Mouse (Mus musculus): ENCODE measurements around the gene Lrrc32. TPM values are rescaled to one million over a fixed set of nuclear protein-coding genes. Genes with fewer than 3 reads are reported as not detected.
A peak's percentile ranks its signal among the peaks of the same experiment; 100 is the strongest.

Gene Lrrc32
- polyA plus RNA-seq, 1 experiment from 2014 or later = 2.3 TPM

DNA sequence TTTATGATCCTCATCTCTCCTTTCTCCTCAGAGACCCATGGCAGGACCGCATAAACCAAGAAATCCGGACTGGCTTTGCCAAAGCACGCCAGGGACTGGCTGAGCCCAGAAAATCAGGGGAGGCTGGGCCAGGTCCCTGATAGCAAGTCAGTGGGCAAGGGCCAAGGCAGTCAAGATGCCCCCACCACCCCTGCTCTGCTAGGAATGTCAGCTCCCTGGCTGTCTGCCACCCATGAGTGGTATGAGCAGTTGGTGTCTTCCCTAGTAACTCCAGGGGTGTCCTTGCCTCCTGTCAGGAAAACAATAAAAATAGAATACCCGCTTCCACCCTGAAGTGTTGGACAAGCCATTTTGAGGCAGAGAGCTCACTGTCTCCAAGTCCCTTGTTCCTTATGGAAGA lies 11.9 kb upstream of the Lrrc32 start:
- Histone ChIP-seq H3K4me1 (replicated peaks) (peaks cover 4% of the 10 kb centered on the region; the same call in 1 of the 2 replicates), H3K9ac (replicated peaks) (no peak overlapping the region), H3K36me3 (no peaks in the 10 kb centered on the region), H3K9me3 (no peaks in the 10 kb centered on the region), H3K27me3 (peaks cover 15% of the 10 kb centered on the region), H3K4me2 (no peak overlapping the region), H3K4me3 (replicated peaks) (no peak overlapping the region), H3K27ac (no peak overlapping the region)
- WGBS = 76% methylated on average over 4 of the region's 4 CpGs
- ATAC-seq (ENCODE audit: insufficient number of reproducible peaks, insufficient read depth, low FRiP score, low TSS enrichment, low read depth) = no peak

- Histone ChIP-seq H3K4me3 (replicated peaks) (no peak overlapping the region), H3K27me3 (peaks cover 15% of the 10 kb centered on the region), H3K4me1 (replicated peaks) (peaks cover 14% of the 10 kb centered on the region; the same call in 1 of the 2 replicates), H3K9ac (replicated peaks) (no peak overlapping the region), H3K27ac (no peak overlapping the region), H3K36me3 (no peaks in the 10 kb centered on the region), H3K9me3 (no peaks in the 10 kb centered on the region), H3K4me2 (no peak overlapping the region)
- WGBS = 90% methylated on average over 1 of the region's 1 CpGs
- no peak for ATAC-seq (ENCODE audit: insufficient number of reproducible peaks, insufficient read depth, low FRiP score, low TSS enrichment, low read depth)
These were observed 8.6 kb upstream of the Lrrc32 start for GRCm38 (mm10) chr7:98480481-98480880.

DNA sequence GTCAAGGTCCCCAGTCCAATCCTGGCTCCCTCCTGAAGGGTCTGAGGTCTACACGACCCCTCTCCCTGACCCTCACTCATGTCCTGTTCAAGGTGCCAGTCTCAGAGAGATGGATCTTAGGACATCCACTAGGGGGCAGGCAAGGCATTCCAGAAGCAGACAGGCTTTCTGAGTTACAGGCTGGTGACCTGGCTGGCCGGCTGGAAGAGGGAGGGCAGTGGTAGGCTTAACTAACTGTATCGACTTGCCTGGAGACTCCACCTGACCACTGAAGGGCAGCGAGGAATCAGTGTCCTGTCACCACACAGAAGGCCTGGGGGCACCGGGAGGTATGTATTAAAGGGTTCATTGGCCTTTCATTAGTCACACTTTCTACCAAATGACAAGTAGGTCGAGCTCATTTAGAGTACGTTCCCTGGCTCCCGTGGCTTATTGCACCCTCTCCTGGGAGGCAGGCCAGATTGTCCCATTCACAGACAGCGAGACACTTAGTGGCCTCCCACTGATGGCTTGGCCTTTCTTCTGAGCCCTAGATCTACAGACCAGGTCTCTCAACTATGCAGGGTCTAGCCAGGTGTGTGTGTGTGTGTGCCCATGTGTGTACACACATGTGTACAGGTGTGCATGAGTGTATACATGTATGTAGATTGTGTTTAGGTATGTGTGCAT lies 7.9 kb upstream of the Lrrc32 start:
- Histone ChIP-seq H3K36me3 (no peaks in the 10 kb centered on the region), H3K9ac (replicated peaks) (no peak overlapping the region), H3K4me2 (no peak overlapping the region), H3K4me1 (replicated peaks) (peaks cover 14% of the 10 kb centered on the region), H3K27ac (no peak overlapping the region), H3K4me3 (replicated peaks) (no peak overlapping the region), H3K27me3 (peaks cover 15% of the 10 kb centered on the region), H3K9me3 (no peaks in the 10 kb centered on the region)
- WGBS = 20% methylated on average over 9 of the region's 9 CpGs
- ATAC-seq (ENCODE audit: insufficient number of reproducible peaks, insufficient read depth, low FRiP score, low TSS enrichment, low read depth) = peak; percentile 35

DNA sequence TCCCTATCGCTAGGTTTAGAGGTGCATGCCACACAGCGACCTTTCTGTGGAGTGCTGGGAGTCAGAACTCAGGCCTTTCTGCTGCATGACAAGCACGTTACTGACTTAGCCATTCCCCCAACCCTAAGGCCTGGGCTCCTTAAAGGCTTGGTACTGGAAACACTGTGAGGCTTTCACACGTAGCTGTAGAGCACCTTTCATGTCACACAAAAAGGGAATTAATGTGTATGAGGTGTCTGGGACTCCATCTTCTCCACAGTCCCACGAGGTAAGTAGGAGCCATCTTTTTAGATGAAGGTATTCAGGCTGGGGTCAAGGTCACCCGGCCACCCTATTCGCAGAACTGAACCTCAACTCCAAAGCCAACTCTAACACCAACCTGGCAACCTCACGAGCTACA lies 7.2 kb upstream of the Lrrc32 start:
- H3K9ac ChIP-seq (replicated peaks) = no peak overlapping the region
- no peaks in the 10 kb centered on the region for H3K36me3 ChIP-seq
- no peak for ATAC-seq (ENCODE audit: insufficient number of reproducible peaks, insufficient read depth, low FRiP score, low TSS enrichment, low read depth)
- peaks cover 20% of the 10 kb centered on the region for H3K4me1 ChIP-seq (replicated peaks)
- no peak overlapping the region for H3K27ac ChIP-seq
- H3K4me2 ChIP-seq = no peak overlapping the region
- no peak overlapping the region for H3K4me3 ChIP-seq (replicated peaks)
- H3K27me3 ChIP-seq = peaks cover 15% of the 10 kb centered on the region
- 81% methylated on average over 8 of the region's 8 CpGs for WGBS
- no peaks in the 10 kb centered on the region for H3K9me3 ChIP-seq

- Histone ChIP-seq H3K4me1 (replicated peaks) (peaks cover 21% of the 10 kb centered on the region), H3K36me3 (no peaks in the 10 kb centered on the region), H3K9me3 (no peaks in the 10 kb centered on the region), H3K27me3 (peaks cover 20% of the 10 kb centered on the region), H3K27ac (no peak overlapping the region), H3K9ac (replicated peaks) (no peak overlapping the region), H3K4me2 (no peak overlapping the region), H3K4me3 (replicated peaks) (no peak overlapping the region)
- WGBS = 55% methylated on average over 12 of the region's 12 CpGs
- no peak for ATAC-seq (ENCODE audit: insufficient number of reproducible peaks, insufficient read depth, low FRiP score, low TSS enrichment, low read depth)
These were observed 6.4 kb upstream of the Lrrc32 start for GRCm38 (mm10) chr7:98482551-98483267.

GRCm38 (mm10) chr7:98483268-98483607 lies 5.8 kb upstream of the Lrrc32 start:
- H3K27ac ChIP-seq = no peak overlapping the region
- no peaks in the 10 kb centered on the region for H3K36me3 ChIP-seq
- no peak for ATAC-seq (ENCODE audit: insufficient number of reproducible peaks, insufficient read depth, low FRiP score, low TSS enrichment, low read depth)
- peaks cover 21% of the 10 kb centered on the region for H3K4me1 ChIP-seq (replicated peaks)
- no peak overlapping the region for H3K9ac ChIP-seq (replicated peaks)
- no peaks in the 10 kb centered on the region for H3K9me3 ChIP-seq
- no peak overlapping the region for H3K4me2 ChIP-seq
- peaks cover 24% of the 10 kb centered on the region for H3K27me3 ChIP-seq
- H3K4me3 ChIP-seq (replicated peaks) = no peak overlapping the region
- WGBS = 31% methylated on average over 8 of the region's 8 CpGs

- H3K36me3 ChIP-seq = no peaks in the 10 kb centered on the region
- no peak for ATAC-seq (ENCODE audit: insufficient number of reproducible peaks, insufficient read depth, low FRiP score, low TSS enrichment, low read depth)
- H3K27me3 ChIP-seq = peaks cover 31% of the 10 kb centered on the region
- no peaks in the 10 kb centered on the region for H3K9me3 ChIP-seq
- WGBS = 87% methylated on average over 3 of the region's 3 CpGs
- H3K4me3 ChIP-seq (replicated peaks) = no peak overlapping the region
- H3K9ac ChIP-seq (replicated peaks) = no peak overlapping the region
- peaks cover 30% of the 10 kb centered on the region for H3K4me1 ChIP-seq (replicated peaks)
- H3K27ac ChIP-seq = no peak overlapping the region
- H3K4me2 ChIP-seq = no peak overlapping the region
These were observed 4.2 kb upstream of the Lrrc32 start for GRCm38 (mm10) chr7:98484878-98485277.

GRCm38 (mm10) chr7:98485508-98485907 lies 3.6 kb upstream of the Lrrc32 start:
- H3K9ac ChIP-seq (replicated peaks) = no peak overlapping the region
- H3K4me1 ChIP-seq (replicated peaks) = peaks cover 30% of the 10 kb centered on the region

GRCm38 (mm10) chr7:98486471-98486917 lies 2.6 kb upstream of the Lrrc32 start:
- no peaks in the 10 kb centered on the region for H3K9me3 ChIP-seq
- peaks cover 29% of the 10 kb centered on the region for H3K27me3 ChIP-seq
- H3K9ac ChIP-seq (replicated peaks) = 0 out of 2 replicates have a peak overlapping the region, but pooled peaks have one; percentile 4
- no peak overlapping the region for H3K27ac ChIP-seq
- no peak overlapping the region for H3K4me2 ChIP-seq
- peaks cover 30% of the 10 kb centered on the region for H3K4me1 ChIP-seq (replicated peaks)
- no peak for ATAC-seq (ENCODE audit: insufficient number of reproducible peaks, insufficient read depth, low FRiP score, low TSS enrichment, low read depth)
- 73% methylated on average over 7 of the region's 7 CpGs for WGBS
- no peak overlapping the region for H3K4me3 ChIP-seq (replicated peaks)
- H3K36me3 ChIP-seq = no peaks in the 10 kb centered on the region

More at GRCm38 (mm10) chr7:98485508-98485907, 3.6 kb upstream of the Lrrc32 start:
- peaks cover 29% of the 10 kb centered on the region for H3K27me3 ChIP-seq
- H3K36me3 ChIP-seq = no peaks in the 10 kb centered on the region
- WGBS = 86% methylated on average over 4 of the region's 4 CpGs
- H3K4me3 ChIP-seq (replicated peaks) = no peak overlapping the region
- no peak overlapping the region for H3K4me2 ChIP-seq
- no peak for ATAC-seq (ENCODE audit: insufficient number of reproducible peaks, insufficient read depth, low FRiP score, low TSS enrichment, low read depth)
- H3K9me3 ChIP-seq = no peaks in the 10 kb centered on the region
- no peak overlapping the region for H3K27ac ChIP-seq

- ATAC-seq (ENCODE audit: insufficient number of reproducible peaks, insufficient read depth, low FRiP score, low TSS enrichment, low read depth) = no peak
- no peak overlapping the region for H3K27ac ChIP-seq
- peaks cover 29% of the 10 kb centered on the region for H3K27me3 ChIP-seq
- H3K4me1 ChIP-seq (replicated peaks) = peaks cover 24% of the 10 kb centered on the region
- no peaks in the 10 kb centered on the region for H3K36me3 ChIP-seq
- 83% methylated on average over 11 of the region's 11 CpGs for WGBS
- H3K9me3 ChIP-seq = no peaks in the 10 kb centered on the region
- H3K9ac ChIP-seq (replicated peaks) = no peak overlapping the region
- no peak overlapping the region for H3K4me3 ChIP-seq (replicated peaks)
- no peak overlapping the region for H3K4me2 ChIP-seq
These were observed 1.7 kb upstream of the Lrrc32 start for GRCm38 (mm10) chr7:98487202-98487980.

- WGBS = 87% methylated on average over 13 of the region's 13 CpGs
These were observed 519 bp upstream of the Lrrc32 start for GRCm38 (mm10) chr7:98488398-98489130.

More at GRCm38 (mm10) chr7:98488398-98489130, 519 bp upstream of the Lrrc32 start:
- no peak overlapping the region for H3K27ac ChIP-seq
- H3K4me3 ChIP-seq (replicated peaks) = no peak overlapping the region
- H3K4me2 ChIP-seq = no peak overlapping the region
- H3K36me3 ChIP-seq = no peaks in the 10 kb centered on the region
- H3K27me3 ChIP-seq = peaks cover 29% of the 10 kb centered on the region
- no peak overlapping the region for H3K9ac ChIP-seq (replicated peaks)
- no peaks in the 10 kb centered on the region for H3K9me3 ChIP-seq
- peaks cover 19% of the 10 kb centered on the region for H3K4me1 ChIP-seq (replicated peaks)
- no peak for ATAC-seq (ENCODE audit: insufficient number of reproducible peaks, insufficient read depth, low FRiP score, low TSS enrichment, low read depth)

Data from limb, embryonic 12.5 days (tissue).